Mouse (Mus musculus): ENCODE results near the gene Eif3c.
A peak's percentile ranks its signal among the peaks of the same experiment; 100 is the strongest.

DNA sequence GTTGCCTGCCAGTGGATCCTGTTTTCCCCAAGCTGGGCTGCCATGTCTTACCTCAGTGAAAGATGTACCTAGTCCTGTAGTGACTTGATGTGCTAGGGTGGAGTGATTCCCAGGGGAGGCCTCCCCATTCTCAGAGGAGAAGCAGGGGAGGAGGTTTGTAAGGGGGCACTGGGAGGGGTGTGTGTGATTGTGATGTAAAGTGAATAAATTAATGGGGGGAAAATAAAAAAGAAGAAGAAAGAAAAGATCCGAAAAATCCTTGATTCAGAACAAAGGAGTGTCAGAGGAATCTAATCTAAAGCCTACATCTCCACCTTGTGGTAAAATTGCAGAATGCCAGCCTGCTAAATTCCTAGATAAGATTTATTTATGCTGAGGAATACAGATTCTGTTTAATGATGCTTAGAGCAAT is 38.0 kb downstream of the Eif3c start:
- no peak for TF ChIP-seq EP300 (IDR thresholded peaks at IDR 0.05; ENCODE audit: low read depth in 1 of 2, low read length in 2 of 2)
- no peak for TF ChIP-seq MAX (IDR thresholded peaks at IDR 0.05; ENCODE audit: low read length)
- TF ChIP-seq ETS1 (IDR thresholded peaks at IDR 0.05; ENCODE audit: low read depth, low read length): no peak
- peak; percentile 42 to 93 (median 58) for TF ChIP-seq CTCF (IDR thresholded peaks at IDR 0.05 in 2 of 3, conservative IDR thresholded peaks at IDR 0.05 in 1 of 3; ENCODE audit: control insufficient read depth in 1 of 3, insufficient read depth in 1 of 3, low read depth in 2 of 3, low read length in 3 of 3, poor library complexity in 1 of 3, severe bottlenecking in 1 of 3)

Measured in MEL (cell line).